Mouse (Mus musculus): ENCODE results near the gene Zfp219.

GRCm38 (mm10) chr14:51997483-51997882 is 23.1 kb downstream of the Zfp219 start:
- TF ChIP-seq CEBPB (IDR thresholded peaks at IDR 0.05; ENCODE audit: insufficient read depth, poor library complexity, severe bottlenecking), result no peak
- no peak for TF ChIP-seq USF1 (IDR thresholded peaks at IDR 0.05; ENCODE audit: low read depth)
- TF ChIP-seq REST (IDR thresholded peaks at IDR 0.05; ENCODE audit: insufficient read depth, insufficient read length), result no peak
- peak; percentile 21 for TF ChIP-seq POLR2AphosphoS2 (IDR thresholded peaks at IDR 0.05; ENCODE audit: insufficient read length, low read depth)
